Mouse (Mus musculus) stomach, postnatal 0 days (tissue): ENCODE measurements at regions not wholly inside any gene's neighbourhood (a gene's known extent, or its start where the extent isn't known, plus 50 kb on each side); places are given as distances from the start of the nearest gene placed in this dataset.
A peak's percentile ranks its signal among the peaks of the same experiment; 100 is the strongest.

Experiments used
- ATAC-seq: fragments of 200-750 bp; cut with Nextera tagmentation; 2 replicates; pipeline ENCODE4 v1.8.0; 2017; ENCODE audit not compliant: low FRiP score, low TSS enrichment
- DNase-seq: peaks from one replicate; pipeline ENCODE4 v3.0.0-alpha.2; 2016; ENCODE audit warnings: low spot score
- H3K27ac ChIP-seq: fragments of 300-500 bp; sonication (generic); replicated peaks from 2 replicates; pipeline ENCODE4 v1.5.1; 2014; ENCODE audit warnings: mild to moderate bottlenecking, control low read depth
- H3K27me3 ChIP-seq: fragments of 300-500 bp; sonication (generic); 2 replicates; pipeline ENCODE4 v1.6.1; 2014; ENCODE audit warnings: low read length; ENCODE audit not compliant: control insufficient read depth, insufficient read depth
- H3K36me3 ChIP-seq: fragments of 300-500 bp; sonication (generic); 2 replicates; pipeline ENCODE4 v1.6.1; 2014; ENCODE audit warnings: low read length, mixed read lengths; ENCODE audit not compliant: control insufficient read depth, insufficient read depth
- H3K4me1 ChIP-seq: fragments of 300-500 bp; sonication (generic); replicated peaks from 2 replicates; pipeline ENCODE4 v1.6.1; 2014; ENCODE audit warnings: antibody characterized with exemption; ENCODE audit not compliant: control insufficient read depth, insufficient read depth
- H3K4me2 ChIP-seq: fragments of 300-500 bp; sonication (generic); replicated peaks from 2 replicates; pipeline ENCODE4 v1.6.1; 2014; ENCODE audit warnings: low read depth, mild to moderate bottlenecking, control low read depth, moderate library complexity
- H3K4me3 ChIP-seq: fragments of 300-500 bp; sonication (generic); 2 replicates; pipeline ENCODE4 v1.5.1; 2014; ENCODE audit warnings: low read depth, low read length, control low read depth
- H3K9ac ChIP-seq: fragments of 300-500 bp; sonication (generic); 2 replicates; pipeline ENCODE4 v1.6.1; 2014; ENCODE audit warnings: mild to moderate bottlenecking, low read length, control low read depth, mixed read lengths
- H3K9me3 ChIP-seq: fragments of 300-500 bp; sonication (generic); 2 replicates; pipeline ENCODE4 v1.6.1; 2016; ENCODE audit warnings: low read length; ENCODE audit not compliant: control insufficient read depth
- CTCF ChIP-seq: IDR thresholded peaks from 2 replicates; pipeline ENCODE4 v1.5.1; 2016; ENCODE audit warnings: antibody characterized with exemption, low read depth, mild to moderate bottlenecking, moderate library complexity
- EP300 ChIP-seq: optimal IDR thresholded peaks from 2 replicates; pipeline ENCODE3; 2016; ENCODE audit warnings: antibody characterized with exemption
- WGBS: fragments of 180-500 bp; shearing (Covaris S2); extraction: QIAGEN DNeasy Blood & Tissue Kit; methylation state at CpG from one replicate; pipeline ENCODE4 v1.1.7; 2014; 5-methylcytosine and 5-hydroxymethylcytosine counted together

GRCm38 (mm10) chr3:111868620-111869019 lies 1390.0 kb downstream of the Amy2a5 start:
- ATAC-seq (no peak), DNase-seq (no peak)
- no peak overlapping the region for H3K4me2 ChIP-seq
- no peaks in the 10 kb centered on the region for H3K36me3 ChIP-seq
- no peak overlapping the region for H3K9ac ChIP-seq
- no peaks in the 10 kb centered on the region for H3K9me3 ChIP-seq
- 37% methylated on average over 2 of the region's 2 CpGs for WGBS
- no peaks in the 10 kb centered on the region for H3K4me1 ChIP-seq
- no peak overlapping the region for H3K4me3 ChIP-seq
- no peak for TF ChIP-seq EP300
- peak; percentile 30; the same call in 1 of the 2 replicates for TF ChIP-seq CTCF
- H3K27ac ChIP-seq, result no peak overlapping the region
- no peaks in the 10 kb centered on the region for H3K27me3 ChIP-seq
